Mouse (Mus musculus) adrenal gland, adult (tissue): ENCODE results near the gene Wnt3a.

Experiments used
- DNase-seq, 2 experiments: peaks; one replicate each; pipeline ENCODE4 v3.0.0; 2022 to 2023; ENCODE audit warnings: low spot score in 1 of 2; ENCODE audit not compliant: inconsistent age in 2 of 2

The Wnt3a gene

DNA sequence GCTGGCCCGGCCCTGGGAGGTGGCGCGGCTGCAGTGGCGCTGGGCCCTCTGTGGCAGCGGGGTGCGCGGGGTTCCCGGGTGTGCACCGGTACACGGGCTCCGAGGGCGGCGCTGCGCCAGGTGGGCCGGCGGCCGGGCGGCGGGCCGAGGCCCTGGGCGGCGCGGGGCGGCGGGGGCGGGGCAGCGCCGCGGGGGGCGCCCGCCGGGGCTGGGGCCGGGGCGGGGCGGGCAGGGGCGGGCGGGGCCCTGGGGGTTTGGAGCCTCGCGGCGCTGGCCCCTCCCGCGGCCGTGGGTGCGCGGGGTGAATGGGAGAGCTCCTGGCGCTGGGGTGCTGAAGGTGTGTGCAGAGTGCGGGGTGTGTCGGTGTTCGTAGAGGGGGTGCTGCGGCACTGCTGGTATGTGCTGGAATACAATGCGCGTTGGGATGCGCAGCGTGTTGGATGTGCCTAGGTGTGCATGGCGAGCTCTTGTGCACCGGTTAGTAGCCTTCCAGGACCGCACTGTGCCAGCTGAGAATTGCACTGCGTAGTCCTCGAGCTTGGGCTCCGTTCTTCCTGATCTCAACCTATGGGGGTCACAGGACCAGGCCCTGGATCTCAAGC is at the start of gene Wnt3a:
TSS of gene Wnt3a (minus strand) at position 51 of the 602 bp plus-strand sequence.
- DNase-seq: no peak

DNA sequence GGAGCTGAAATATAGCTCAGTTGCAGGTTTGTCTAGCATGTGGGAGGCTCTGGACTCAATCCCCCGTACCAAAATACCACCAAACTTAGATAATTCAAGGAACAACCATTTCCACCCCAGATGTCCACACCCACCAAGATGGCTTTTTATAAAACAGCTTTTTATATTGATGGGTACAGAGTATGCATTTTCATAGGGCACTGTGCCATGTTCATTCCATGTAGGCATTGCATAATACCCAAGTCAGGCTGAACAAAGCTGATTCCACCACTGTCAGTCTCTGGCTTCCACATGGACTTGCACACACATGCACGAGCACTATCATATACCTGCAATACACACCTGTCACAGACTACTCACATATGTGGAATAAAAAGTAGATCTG is 48.2 kb upstream of the Wnt3a start:
- no peak for DNase-seq

DNA sequence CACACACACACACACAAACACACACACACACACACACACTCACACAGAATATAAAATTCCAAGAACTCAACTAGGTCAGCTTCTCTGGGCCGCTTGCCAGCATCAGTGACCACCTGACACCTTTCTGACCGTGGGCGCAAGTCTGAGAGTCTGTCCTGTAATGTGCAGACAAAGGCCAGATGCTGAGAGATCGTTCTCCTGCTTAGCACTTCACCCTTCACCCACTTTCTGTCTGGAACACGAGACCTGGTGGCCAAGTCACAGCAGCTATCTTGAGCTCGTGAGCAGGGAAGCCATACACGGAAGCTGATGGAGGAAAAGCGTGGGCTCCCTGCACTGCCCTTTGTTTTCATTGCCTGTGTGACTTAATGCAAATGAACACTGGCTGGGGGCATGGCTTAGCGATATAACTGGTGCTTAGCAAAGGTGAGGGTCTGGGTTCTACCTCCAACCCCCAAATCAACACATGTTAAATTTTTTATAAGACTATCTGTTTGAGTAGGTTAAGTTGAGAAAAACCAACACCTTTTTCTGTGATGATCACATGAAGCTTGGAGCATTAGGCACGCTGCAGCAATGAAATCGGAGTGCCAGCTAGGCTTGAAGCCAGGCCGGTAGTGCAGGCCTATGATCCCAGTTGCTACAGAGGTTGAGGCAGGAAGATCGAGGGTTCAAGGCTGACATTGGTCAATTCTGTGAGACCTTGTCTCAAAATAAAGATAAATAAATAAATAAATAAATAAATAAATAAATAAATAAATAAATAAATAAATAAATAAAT is 47.6 kb upstream of the Wnt3a start:
- DNase-seq: peak in 1 of 2 experiments; percentile 34

DNA sequence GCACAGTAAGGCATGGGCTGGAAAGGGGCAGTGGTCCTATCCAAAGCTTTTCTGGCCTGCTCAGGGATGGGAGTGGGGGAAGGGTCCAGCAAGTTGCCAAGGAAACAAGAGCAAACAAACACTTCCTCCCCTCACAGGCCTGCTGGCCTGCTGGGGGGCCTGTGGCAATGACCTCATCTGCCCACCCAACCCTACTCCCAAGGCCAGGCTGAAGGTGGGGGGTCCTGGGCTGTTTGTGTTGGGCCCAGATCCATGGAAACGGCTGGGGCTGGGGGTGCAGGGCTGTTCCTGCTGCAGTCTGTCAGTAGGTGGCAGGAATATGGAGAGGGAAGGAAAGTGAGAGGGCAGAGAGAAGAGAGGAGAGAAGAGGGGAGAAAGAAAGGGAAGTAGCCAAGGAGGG is 45.8 kb upstream of the Wnt3a start:
- DNase-seq: no peak

DNA sequence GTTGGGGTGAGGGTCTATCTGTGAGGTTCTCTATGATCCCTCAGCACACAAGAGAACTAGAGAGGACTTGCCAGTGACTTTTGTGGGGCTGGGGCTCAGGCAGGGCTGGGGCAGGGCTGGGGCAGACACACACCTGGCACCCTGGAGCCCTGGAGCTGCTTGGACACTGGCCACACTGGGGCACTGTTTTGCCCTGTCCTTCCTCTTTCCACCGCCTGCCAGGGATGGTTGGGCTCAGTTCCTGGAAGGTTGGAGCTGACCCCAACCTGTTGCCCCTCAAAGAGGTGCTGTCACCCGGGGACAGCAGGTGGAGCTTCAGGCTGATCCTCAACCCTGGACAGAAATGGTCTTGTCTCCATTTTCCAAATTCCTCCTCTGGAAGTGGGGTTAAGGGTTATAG is 45.4 kb upstream of the Wnt3a start:
- no peak for DNase-seq

DNA sequence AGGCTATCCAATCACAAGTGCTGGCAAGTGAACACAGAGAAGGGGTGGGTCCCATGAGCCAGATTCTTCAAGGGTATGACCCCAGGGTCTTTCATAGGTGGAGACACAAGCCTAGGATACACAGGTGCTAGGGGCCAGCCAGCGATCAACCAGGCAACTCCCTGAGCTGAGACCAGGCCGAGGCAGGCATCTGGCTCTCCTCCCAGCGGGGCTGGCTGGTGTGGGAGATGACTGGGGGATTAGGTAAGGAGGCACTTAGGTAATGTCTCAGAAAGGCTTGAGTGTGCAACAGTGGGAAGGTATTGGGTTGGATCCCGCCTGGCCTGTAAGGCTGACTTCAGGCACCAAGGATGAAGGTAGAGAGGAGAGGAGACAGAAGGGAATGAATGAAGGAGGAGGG is 44.6 kb upstream of the Wnt3a start:
- no peak for DNase-seq

DNA sequence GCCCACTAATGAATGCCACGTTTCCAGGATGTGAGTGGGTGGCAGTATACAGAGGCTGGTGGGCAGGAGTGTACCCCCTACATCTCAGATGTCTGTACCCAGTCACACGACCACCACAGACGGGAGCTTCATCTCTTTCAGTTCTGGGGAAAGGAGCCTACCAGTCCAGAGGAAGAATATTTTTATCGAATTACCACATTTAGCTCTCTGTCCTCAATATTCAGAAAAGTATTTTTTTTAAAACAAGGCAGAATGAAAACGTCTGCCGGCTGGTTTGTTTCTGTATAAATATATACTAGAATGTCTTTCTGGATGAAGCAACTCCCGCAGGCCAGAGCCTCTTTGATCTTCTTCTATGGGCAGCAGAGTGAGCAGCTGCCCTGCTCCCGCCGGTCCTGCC is 42.4 kb upstream of the Wnt3a start:
- no peak for DNase-seq

DNA sequence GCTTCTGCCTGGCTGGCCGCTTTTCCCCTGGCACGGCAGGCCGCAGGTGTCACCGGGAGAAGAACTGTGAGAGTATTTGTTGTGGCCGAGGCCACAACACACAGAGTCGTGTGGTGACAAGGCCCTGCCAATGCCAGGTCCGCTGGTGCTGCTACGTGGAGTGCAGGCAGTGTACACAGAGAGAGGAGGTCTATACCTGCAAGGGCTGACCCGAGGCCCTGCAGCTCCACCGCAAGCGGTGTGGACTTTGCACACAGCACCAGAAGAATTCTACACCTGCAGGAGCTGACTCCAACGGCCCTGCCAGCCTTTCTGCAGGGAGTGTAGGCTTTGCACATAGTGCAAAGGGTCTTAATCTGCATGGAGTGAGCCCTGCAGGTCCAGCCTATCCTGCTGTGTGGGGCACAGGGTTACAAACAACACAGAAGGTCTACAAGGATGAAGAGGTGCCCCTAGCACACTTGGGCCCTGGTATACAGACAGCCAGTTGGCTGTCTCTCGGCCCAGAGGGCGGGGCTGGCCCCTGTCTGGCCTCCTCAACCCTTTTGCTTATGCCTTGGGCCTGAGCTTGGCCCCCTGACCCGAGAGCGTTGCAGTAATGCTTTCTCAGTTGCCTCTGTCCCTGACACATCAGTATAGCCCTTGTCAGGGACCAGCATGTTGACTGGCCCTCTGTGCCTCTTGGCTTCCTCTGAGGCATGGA is 40.8 kb upstream of the Wnt3a start:
- DNase-seq: no peak

DNA sequence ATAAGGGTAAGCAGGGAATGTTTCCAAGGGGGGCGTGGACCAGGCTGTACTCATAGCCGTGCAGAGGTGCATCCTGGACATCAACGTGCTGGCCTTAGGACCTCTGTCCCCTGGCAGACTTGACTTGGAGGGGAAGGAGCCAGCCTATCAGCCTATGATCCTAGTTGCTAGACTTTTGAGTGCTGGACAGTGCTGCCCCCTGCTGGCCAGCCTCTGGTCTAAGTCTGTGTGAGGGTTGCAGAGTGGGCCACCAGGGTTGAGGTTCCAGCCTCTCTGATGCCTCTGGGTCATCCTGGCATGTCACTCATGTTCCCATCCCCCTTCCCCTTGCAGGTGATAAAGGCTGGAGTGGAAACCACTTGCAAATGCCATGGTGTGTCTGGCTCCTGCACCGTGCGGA is 40.0 kb upstream of the Wnt3a start:
- peak; percentile 42 to 79 for DNase-seq

DNA sequence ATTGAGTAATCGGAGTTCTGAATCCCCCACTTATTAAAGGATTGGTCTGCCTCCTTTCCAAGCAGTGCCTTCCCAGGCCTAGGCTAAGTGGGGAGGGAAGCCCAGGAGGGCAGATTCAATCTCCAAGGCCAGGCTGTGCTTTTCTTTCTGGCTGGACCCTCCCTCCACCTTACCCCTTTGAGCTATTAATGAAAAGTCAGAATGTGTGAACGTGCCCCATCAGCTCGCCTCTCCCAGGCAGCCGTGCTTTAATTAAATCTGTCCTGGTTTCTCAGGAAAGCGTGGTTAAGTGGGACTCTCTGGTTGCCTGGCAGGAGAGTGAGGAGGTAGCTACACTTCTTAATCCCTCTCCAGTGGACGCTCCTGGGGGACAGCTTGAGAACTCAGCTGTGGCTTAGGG is 39.1 kb upstream of the Wnt3a start:
- DNase-seq: no peak

DNA sequence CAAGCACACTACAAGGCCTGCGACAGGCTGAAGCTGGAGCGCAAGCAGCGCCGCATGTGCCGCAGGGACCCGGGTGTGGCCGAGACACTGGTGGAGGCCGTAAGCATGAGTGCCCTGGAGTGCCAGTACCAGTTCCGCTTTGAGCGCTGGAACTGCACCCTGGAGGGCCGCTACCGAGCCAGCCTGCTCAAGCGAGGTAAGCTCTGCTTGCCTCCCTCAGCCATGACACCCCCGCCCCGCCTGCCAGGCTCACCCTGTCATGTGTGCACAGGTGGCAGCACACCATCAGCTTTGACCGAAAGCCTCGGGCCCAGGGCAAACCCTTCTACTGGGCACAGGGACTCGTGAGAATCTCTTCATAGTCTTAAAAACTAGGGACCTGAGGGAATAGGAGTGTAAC is 37.1 kb upstream of the Wnt3a start:
- no peak for DNase-seq

DNA sequence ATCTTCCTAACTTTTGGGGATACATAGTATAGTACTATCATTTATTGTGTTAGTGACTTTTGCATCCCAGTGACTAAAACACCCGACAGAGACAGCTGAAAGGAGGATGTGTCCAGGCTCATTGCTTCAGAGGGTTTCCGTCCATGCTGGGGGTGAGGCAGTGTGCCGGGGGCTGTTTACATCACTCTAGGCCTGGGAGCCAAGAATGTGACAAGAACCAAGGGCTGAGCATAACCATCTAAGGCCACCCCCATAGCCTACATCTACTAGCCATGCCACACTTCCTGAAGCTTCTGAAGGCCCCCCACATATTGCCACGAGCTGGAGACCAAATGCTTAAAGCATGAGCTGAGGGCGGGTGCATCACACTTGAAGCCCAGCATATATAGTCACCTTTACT is 34.2 kb upstream of the Wnt3a start:
- DNase-seq: no peak

DNA sequence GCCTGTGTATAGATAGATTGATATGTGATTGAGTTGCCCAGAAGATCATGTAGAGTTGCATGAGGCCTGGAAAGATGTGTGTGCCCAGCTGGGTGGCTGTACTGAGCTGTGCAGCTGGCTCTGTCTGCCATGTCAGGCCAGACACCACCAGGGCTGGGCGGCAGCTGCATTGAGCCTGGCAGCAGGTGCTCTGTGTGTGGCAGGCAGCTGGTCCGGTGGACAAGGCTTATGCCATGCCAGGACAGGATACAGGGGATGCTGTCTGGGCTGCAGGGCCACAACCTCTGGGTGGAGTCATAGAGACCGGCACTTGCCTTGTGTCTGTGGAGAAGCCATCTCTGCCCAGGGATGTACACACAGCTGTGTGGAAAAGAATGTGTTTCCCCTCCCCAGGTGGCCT is 32.4 kb upstream of the Wnt3a start:
- no peak for DNase-seq

DNA sequence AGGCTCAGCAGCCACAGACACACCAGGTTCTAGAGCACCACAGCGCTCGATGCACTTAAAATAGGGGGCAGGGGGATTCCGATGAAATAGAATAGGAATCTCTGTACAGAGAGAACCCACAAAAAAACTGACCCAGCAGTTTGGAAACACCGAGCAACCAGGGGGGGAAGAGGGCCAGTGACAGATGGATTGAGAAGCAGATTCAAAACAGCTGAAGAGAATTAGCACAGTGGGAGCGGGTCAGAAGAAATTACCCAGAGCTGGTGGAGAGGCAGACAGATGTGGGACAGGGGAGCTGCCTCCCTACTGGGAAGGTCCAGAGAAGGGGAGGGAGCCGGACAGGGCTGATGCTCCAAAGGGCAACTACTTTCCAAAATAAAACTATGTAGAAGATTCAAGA is 26.0 kb upstream of the Wnt3a start:
- DNase-seq: no peak

DNA sequence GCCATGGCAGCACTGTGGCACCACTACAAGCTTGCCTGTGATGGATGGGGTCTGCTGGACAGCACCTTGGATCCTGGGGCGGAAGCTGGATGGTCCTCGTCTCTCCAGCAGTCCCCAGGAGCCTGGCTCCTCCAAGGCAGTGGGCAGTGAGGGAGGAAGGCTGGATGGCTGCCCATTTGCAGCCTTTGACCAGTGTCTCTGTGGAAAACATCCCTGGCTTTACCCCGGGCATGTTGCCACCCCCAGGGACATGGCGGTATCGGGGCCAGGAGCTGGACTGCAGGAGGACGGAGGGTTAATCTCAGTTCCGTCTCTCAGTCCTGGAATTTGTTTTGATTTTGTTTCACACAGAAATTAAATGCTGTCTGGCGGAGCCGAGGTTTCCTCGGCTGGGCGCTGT is 23.4 kb upstream of the Wnt3a start:
- DNase-seq: no peak

DNA sequence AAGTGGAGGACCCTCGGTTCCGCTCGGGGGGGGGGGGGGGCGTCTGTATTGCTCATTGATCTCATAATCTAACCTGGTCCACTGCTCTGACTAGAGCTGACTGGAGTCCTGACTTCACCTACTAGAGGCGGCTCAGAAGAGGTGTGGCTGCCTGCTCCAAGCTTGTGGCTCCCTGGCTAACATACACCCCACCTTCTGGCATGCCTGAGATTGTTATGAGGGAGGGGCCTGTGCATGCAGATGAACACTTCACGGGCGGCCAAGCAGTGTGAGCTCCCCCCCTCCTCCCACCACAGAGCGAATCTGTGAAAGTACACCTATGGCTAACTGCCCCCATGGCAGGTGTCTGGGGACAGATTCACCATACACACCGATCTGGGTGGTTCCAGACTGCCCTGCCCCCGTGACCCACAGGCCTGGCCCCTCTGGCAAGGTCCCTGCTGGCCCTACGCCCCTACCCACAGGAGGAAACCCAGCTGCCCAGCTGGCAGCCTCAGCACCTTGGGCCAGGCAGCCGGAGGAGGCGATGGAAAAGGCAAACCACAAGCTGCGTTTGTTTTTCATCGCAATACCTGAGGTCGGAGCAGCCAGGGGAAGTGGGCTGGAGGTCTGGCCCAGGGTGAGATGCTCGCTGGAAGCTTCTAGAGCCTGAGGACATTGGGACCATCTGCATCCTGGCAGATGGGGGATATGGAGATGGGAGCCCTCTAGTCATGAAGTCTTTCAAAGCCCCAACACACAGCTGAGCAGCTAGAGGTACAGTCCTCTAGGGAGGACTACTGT is 22.7 kb upstream of the Wnt3a start:
- DNase-seq: no peak

DNA sequence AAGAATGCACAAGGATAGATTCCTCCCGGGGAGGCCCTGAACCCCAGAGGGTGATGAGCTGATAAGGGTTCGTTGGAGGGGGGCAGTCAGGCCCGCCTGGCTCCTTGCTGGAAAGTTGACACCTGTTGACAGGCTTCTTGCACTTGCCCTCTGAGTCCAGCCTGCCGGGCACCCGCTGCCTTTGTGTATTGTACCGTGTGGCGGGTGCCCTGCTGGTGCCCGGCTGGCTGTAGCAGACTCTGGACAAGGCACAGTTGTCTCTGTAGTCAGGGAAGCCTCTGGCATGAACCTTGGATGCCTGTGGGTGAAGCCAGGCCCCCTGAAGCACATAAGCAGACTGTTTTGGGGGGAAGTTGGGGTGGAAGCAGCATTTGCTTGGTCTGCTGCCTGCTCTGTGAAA is 21.9 kb upstream of the Wnt3a start:
- DNase-seq: no peak

DNA sequence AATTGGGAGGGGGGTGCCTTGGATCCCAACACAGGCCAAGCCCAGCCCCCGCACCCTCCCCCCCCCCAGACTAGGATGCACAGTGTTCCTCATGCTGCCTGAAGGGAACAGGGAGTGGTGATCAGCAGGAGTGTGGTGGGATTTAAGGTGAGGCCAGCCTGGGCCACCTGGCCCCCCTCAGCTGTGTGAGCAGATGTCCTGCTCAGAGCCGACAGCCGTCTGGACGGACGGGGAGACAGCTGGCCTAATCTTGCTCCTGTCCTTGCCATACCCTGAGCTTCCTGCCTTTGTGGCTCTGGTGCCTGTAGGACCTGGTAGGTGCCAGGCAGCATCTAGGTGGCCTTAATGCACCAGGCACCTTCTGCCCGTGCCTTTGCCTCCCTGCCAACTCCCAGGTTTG is 21.5 kb upstream of the Wnt3a start:
- no peak for DNase-seq

DNA sequence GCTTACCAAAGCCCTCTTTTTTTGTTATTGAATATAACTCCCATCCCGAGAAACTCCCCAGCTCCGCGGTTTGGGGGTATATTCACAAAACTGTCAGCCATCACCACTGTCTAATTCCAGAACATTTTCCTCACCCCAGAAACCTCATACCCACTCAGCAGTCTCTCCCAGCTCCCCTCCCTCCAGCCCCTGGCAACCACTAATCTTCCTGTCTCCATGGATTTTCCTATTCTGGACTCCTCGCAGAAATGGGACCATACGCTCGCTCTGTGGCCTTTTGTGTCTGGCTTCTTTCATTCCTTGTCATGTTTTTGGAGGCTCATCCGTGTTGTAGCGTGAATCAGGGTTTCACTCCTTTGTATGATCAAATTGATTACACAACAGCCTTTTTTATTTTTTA is 19.4 kb upstream of the Wnt3a start:
- DNase-seq: no peak

DNA sequence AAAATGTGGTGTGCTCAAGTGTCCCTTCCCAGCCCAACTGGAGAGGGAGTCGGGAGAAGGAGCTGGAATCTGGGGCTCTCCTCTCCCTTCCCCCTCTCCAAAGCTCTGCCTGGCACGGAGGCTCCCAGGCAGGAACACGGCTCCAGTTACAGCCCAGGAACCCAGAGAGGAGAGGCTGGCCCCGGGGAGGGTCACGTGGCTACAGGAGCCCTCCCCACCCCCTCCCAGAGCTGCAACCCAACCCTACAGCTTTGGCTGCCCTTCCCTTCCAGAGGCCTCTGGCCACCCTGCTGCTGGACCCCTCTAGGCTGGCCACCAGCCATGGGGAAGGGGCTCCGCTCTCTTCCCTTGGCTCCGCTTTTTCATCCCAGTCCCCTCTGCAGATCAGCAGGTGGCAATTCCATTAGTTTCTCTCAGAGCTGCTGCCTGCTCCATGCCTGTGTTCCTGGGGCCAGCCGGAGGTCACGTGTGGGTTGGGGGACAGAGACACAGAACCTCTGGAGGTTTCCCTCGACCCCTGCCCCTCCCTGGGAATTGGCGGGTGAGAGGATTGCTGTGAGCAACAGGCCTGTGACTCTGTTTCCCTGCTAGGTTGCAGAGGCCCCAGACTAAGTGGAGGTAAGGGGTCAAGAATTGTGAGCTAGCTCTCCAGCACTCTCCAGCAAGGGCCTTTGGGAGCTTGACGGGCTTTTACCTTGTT is 18.7 kb upstream of the Wnt3a start:
- DNase-seq: no peak

DNA sequence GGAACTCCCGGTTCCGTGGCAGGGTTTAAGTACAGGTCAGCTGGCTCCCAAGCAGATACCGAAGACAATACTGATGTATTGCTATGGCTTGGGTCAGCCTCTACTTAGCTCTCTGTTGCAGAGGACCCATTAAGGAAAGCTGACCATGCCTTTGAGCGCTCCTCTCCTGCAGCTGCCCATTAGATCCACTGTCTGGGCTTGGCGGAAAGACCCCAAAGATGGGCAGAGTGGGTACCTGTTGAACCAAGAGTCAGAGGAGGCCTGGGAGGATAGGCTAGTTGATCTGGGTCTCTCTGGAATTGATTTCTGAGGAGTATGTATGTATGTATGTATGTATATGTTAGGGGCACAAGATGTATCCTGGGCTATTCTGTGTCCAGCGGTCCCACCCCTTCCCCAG is 18.1 kb upstream of the Wnt3a start:
- DNase-seq: no peak
